Mouse (Mus musculus): ENCODE measurements around the gene Olfm3.

GRCm38 (mm10) chr3:115146244-115146643 lies 242.4 kb downstream of the Olfm3 start:
- TF ChIP-seq POLR2A (IDR thresholded peaks at IDR 0.05; ENCODE audit: borderline replicate concordance, control insufficient read depth, low read depth, low read length) (no peak), CTCF (IDR thresholded peaks at IDR 0.05; ENCODE audit: control insufficient read depth, insufficient read depth, low read length) (no peak)
